Mouse (Mus musculus) lung, embryonic 15.5 days (tissue): ENCODE measurements at regions not wholly inside any gene's neighbourhood (a gene's known extent, or its start where the extent isn't known, plus 50 kb on each side); places are given as distances from the start of the nearest gene placed in this dataset. TPM values are rescaled to one million over a fixed set of nuclear protein-coding genes. Genes with fewer than 3 reads are reported as not detected.

ENCODE experiments used
- ATAC-seq: fragments of 200-750 bp; cut with Nextera tagmentation; 2 replicates; pipeline ENCODE4 v1.8.0; 2017; ENCODE audit warnings: moderate number of reproducible peaks, borderline replicate concordance; ENCODE audit not compliant: low FRiP score, low TSS enrichment; ENCODE audit errors: extremely low read depth
- H3K27ac ChIP-seq: fragments of 300-500 bp; sonication (generic); 2 replicates; pipeline ENCODE4 v1.5.1; 2015; ENCODE audit warnings: moderate library complexity, mild to moderate bottlenecking, inconsistent platforms
- H3K27me3 ChIP-seq: fragments of 300-500 bp; sonication (generic); 2 replicates; pipeline ENCODE4 v1.6.1; 2015; ENCODE audit warnings: inconsistent platforms
- H3K36me3 ChIP-seq: fragments of 300-500 bp; sonication (generic); 2 replicates; pipeline ENCODE4 v1.6.1; 2015; ENCODE audit warnings: inconsistent platforms
- H3K4me1 ChIP-seq: fragments of 300-500 bp; sonication (generic); 2 replicates; pipeline ENCODE4 v1.6.1; 2015; ENCODE audit warnings: inconsistent platforms
- H3K4me2 ChIP-seq: fragments of 300-500 bp; sonication (generic); 2 replicates; pipeline ENCODE4 v1.6.1; 2015; ENCODE audit warnings: inconsistent platforms, mild to moderate bottlenecking, moderate library complexity
- H3K4me3 ChIP-seq: fragments of 300-500 bp; sonication (generic); 2 replicates; pipeline ENCODE4 v1.5.1; 2015; ENCODE audit warnings: mild to moderate bottlenecking, inconsistent platforms
- H3K9ac ChIP-seq: fragments of 300-500 bp; sonication (generic); 2 replicates; pipeline ENCODE4 v1.6.1; 2015; ENCODE audit warnings: inconsistent platforms
- H3K9me3 ChIP-seq: fragments of 300-500 bp; sonication (generic); 2 replicates; pipeline ENCODE4 v1.6.1; 2016; ENCODE audit warnings: inconsistent platforms
- WGBS: fragments of 180-500 bp; shearing (Covaris S2); methylation state at CpG from one replicate; pipeline ENCODE4 v1.1.7; 2015; 5-methylcytosine and 5-hydroxymethylcytosine counted together
- microRNA-seq: library from miRNA; unstranded; fragments of <30 nt; microRNA quantifications from one replicate; pipeline ENCODE4, GENCODE M21; 2016

DNA sequence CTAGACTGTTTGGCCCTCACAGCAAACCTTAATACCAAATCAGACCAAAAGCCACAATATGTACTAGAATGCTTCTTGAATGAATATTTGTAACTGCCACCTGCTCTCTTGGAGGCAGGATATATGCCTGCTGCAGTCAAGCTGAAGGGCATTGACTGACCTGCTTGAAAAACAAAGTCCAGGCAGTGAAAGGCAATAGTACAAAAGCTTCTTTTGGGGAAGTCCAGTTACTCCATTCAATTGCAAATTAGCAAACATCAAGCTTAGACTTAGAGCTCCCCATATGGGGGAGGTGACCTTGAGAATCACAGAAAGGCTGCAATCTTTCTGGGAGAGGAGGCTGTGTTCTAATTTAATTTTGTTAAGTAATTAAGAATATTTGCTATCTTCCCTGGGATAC, 422.9 kb upstream of the Pabpc4l start:
- ATAC-seq, result no peak
- Histone ChIP-seq H3K27ac (no peak overlapping the region), H3K4me1 (no peaks in the 10 kb centered on the region), H3K9ac (no peak overlapping the region), H3K4me2 (no peak overlapping the region), H3K4me3 (no peak overlapping the region), H3K36me3 (no peaks in the 10 kb centered on the region), H3K27me3 (no peaks in the 10 kb centered on the region), H3K9me3 (no peaks in the 10 kb centered on the region)

DNA sequence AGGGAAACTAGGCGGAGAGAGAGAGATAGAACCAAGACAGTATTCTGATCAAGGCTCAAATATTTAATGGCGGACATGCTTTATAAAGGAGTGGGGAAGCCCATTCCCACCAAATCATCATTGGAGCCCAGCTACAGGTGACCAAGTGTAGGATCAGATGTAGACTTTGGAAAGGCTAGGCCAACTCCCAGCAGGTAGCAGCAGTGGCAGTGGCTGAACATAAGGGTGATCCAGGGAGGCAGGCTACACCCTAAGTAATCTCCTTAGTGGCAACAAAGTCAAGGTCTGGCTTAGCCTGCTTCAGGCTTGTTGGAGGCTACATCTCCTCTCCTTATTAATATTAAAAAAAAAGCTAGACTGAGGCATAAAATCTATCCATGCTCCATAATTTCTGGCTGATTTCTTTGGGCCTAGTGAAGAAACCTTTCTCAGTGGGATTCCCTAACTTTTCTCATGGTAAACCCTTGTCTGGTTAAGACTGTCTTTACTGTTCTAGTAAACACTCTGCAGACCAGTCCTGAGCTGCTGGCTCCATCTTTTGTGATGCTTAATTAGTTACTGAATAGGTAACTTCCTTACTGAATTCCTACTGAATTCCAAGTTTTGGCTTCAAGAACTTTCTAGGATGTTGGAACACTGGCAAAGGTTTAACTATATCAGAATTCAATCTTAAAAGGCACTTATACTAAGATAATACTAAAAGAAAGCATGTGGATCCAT, 421.7 kb upstream of the Pabpc4l start:
- Histone ChIP-seq H3K9ac (no peak overlapping the region), H3K4me2 (no peak overlapping the region), H3K27me3 (no peaks in the 10 kb centered on the region), H3K9me3 (no peaks in the 10 kb centered on the region), H3K4me3 (no peak overlapping the region), H3K36me3 (no peaks in the 10 kb centered on the region), H3K4me1 (no peaks in the 10 kb centered on the region), H3K27ac (no peak overlapping the region)
- ATAC-seq, result no peak
- WGBS, result 89% methylated on average over 2 of the region's 2 CpGs

DNA sequence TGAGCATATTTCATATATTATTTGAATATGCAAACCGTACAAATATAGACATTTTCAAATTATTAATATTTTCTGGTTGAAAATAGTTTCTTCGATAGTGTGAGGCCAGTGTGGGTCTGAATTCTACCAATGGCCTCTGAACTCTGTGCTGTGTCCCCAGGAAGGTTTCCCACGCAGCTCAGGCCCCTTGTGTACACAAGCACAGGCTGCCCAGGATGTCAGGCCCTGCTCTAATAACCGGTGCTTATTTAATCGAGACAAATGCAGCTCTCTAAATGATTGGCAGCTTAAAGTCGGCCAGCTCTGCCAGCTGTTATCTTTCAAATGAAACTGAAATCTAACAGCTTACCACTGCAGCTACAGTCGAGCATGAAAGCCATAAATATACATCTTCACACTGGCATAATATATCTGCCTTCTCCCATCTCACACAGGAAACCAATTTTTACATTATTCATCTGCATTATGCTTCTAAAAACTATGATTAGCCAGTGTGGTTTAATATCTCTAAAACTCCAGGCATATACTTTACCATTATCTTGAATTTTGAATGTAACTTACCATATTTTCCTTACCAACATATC, 400.5 kb upstream of the Pabpc4l start:
- no peak overlapping the region for H3K9ac ChIP-seq
- WGBS, result 37% methylated on average over 7 of the region's 7 CpGs

DNA sequence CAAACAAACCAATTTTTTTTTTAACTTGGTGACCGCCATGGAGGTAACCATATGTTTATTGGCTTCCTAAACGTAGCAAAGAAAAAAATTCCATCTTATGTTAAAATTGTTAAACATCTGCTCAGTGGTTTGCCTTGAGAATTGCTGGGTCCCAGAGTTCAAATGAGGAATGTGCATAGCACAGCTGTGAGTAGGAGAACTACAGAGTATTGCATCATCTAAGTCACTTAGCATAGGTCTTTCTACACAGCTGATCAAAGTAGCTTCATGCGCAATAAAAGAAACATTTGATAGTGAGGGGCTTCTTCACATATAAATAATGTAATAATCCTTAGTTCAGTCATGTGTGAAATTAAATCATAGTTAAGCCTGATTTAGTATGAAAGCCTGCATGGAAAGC, 380.7 kb upstream of the Pabpc4l start:
- Histone ChIP-seq H3K9me3 (no peaks in the 10 kb centered on the region), H3K4me3 (no peak overlapping the region), H3K4me1 (no peaks in the 10 kb centered on the region), H3K27ac (no peak overlapping the region), H3K36me3 (no peaks in the 10 kb centered on the region), H3K27me3 (no peaks in the 10 kb centered on the region), H3K4me2 (no peak overlapping the region), H3K9ac (no peak overlapping the region)
- ATAC-seq, result no peak
- WGBS, result 59% methylated on average over 3 of the region's 3 CpGs

More for the DNA sequence above, 400.5 kb upstream of the Pabpc4l start:
- Histone ChIP-seq H3K4me3 (no peak overlapping the region), H3K27ac (no peak overlapping the region), H3K4me2 (no peak overlapping the region), H3K9me3 (no peaks in the 10 kb centered on the region), H3K4me1 (no peaks in the 10 kb centered on the region), H3K27me3 (no peaks in the 10 kb centered on the region), H3K36me3 (no peaks in the 10 kb centered on the region)
- ATAC-seq, result no peak

Small RNAs in the stretch of these regions (microRNA-seq; reads per million reads assigned to microRNA genes)
- gene Mir6379, result not detected
